Mouse (Mus musculus) heart, adult 2 months (tissue): ENCODE results near the gene Mxd4.

Source experiments
- CTCF ChIP-seq: fragments of 200-600 bp; IDR thresholded peaks from 2 replicates; pipeline ENCODE4 v1.8.1; 2022; ENCODE audit warnings: antibody characterized with exemption, mild to moderate bottlenecking, moderate library complexity
- POLR2A ChIP-seq: fragments of 200-500 bp; IDR thresholded peaks from 2 replicates; pipeline ENCODE4 v1.6.1; 2011; ENCODE audit warnings: mild to moderate bottlenecking, low read depth, low read length, control low read depth; ENCODE audit not compliant: insufficient read depth

DNA sequence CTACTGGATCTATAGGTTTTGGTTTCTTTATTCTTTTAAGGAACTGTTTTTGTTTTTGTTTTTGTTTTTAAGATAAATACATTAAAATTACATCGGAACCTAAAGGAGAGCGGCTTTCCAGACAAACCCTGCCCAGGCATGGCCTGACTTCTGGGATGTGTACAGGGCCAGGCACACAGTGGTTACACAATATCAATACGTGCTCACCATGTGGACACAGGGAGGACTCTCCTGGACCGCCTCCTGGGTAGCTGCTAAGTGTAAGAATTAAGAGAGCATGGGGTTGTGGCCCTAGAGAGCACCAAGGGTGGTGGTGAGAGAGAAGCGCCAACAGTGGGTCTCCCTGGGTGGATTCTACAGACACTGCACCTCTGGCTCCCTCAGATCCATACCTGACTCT lies 42.0 kb upstream of the Mxd4 start:
- no peak for TF ChIP-seq POLR2A
- TF ChIP-seq CTCF = no peak
